Mouse (Mus musculus): Measurements from ENCODE around the gene Ptprk. TPM values are rescaled to one million over a fixed set of nuclear protein-coding genes. Genes with fewer than 3 reads are reported as not detected.

The Ptprk gene
- polyA plus RNA-seq, 2 experiments = 21.4 to 25.2 TPM

- Histone ChIP-seq H3K27me3 (ENCODE audit: control insufficient read depth, insufficient read depth, low read length) (no peaks in the 10 kb centered on the region), H3K4me3 (replicated peaks; ENCODE audit: low read length) (no peak overlapping the region), H3K36me3 (ENCODE audit: control insufficient read depth, insufficient read depth, low read length) (no peaks in the 10 kb centered on the region), H3K9me3 (ENCODE audit: control insufficient read depth, low read length) (no peaks in the 10 kb centered on the region), H3K4me1 (ENCODE audit: control insufficient read depth, insufficient read depth, low read length) (peaks cover 10% of the 10 kb centered on the region), H3K9ac (ENCODE audit: low read depth, low read length, severe bottlenecking) (no peak overlapping the region), H3K4me2 (replicated peaks; ENCODE audit: low read depth, low read length, severe bottlenecking) (no peak overlapping the region), H3K27ac (replicated peaks; ENCODE audit: low read depth, low read length) (no peak overlapping the region)
- no peak for TF ChIP-seq POLR2A (IDR thresholded peaks at IDR 0.05; ENCODE audit: borderline replicate concordance, extremely low read depth, insufficient read depth, insufficient read length)
- 42% methylated on average over 6 of the region's 6 CpGs for WGBS
- ATAC-seq (ENCODE audit: low FRiP score, low read depth) = no peak
- DNase-seq (ENCODE audit: low spot score) = peak; percentile 21
Observed at GRCm38 (mm10) chr10:28184675-28185074, 110.1 kb downstream of the Ptprk start.

- ATAC-seq (ENCODE audit: low FRiP score, low read depth) (peak; percentile 41; the same call in 1 of the 2 replicates), DNase-seq (ENCODE audit: low spot score) (no peak)
- WGBS = 30% methylated on average over 4 of the region's 4 CpGs
- H3K4me2 ChIP-seq (replicated peaks; ENCODE audit: low read depth, low read length, severe bottlenecking) = no peak overlapping the region
- H3K36me3 ChIP-seq (ENCODE audit: control insufficient read depth, insufficient read depth, low read length) = no peaks in the 10 kb centered on the region
- H3K9me3 ChIP-seq (ENCODE audit: control insufficient read depth, low read length) = no peaks in the 10 kb centered on the region
- no peak overlapping the region for H3K27ac ChIP-seq (replicated peaks; ENCODE audit: low read depth, low read length)
- peaks cover 10% of the 10 kb centered on the region for H3K4me1 ChIP-seq (ENCODE audit: control insufficient read depth, insufficient read depth, low read length)
- no peak overlapping the region for H3K4me3 ChIP-seq (replicated peaks; ENCODE audit: low read length)
- H3K27me3 ChIP-seq (ENCODE audit: control insufficient read depth, insufficient read depth, low read length) = no peaks in the 10 kb centered on the region
- no peak for TF ChIP-seq POLR2A (IDR thresholded peaks at IDR 0.05; ENCODE audit: borderline replicate concordance, extremely low read depth, insufficient read depth, insufficient read length)
- no peak overlapping the region for H3K9ac ChIP-seq (ENCODE audit: low read depth, low read length, severe bottlenecking)
Observed at GRCm38 (mm10) chr10:28185326-28185725, 110.7 kb downstream of the Ptprk start.

GRCm38 (mm10) chr10:28186018-28186800 is 111.6 kb downstream of the Ptprk start:
- H3K9me3 ChIP-seq (ENCODE audit: control insufficient read depth, low read length) = no peaks in the 10 kb centered on the region
- no peak overlapping the region for H3K9ac ChIP-seq (ENCODE audit: low read depth, low read length, severe bottlenecking)
- no peak overlapping the region for H3K27ac ChIP-seq (replicated peaks; ENCODE audit: low read depth, low read length)
- H3K27me3 ChIP-seq (ENCODE audit: control insufficient read depth, insufficient read depth, low read length) = no peaks in the 10 kb centered on the region
- no peak overlapping the region for H3K4me3 ChIP-seq (replicated peaks; ENCODE audit: low read length)
- H3K4me2 ChIP-seq (replicated peaks; ENCODE audit: low read depth, low read length, severe bottlenecking) = no peak overlapping the region
- 52% methylated on average over 4 of the region's 4 CpGs for WGBS
- TF ChIP-seq POLR2A (IDR thresholded peaks at IDR 0.05; ENCODE audit: borderline replicate concordance, extremely low read depth, insufficient read depth, insufficient read length) = no peak
- H3K36me3 ChIP-seq (ENCODE audit: control insufficient read depth, insufficient read depth, low read length) = no peaks in the 10 kb centered on the region
- peaks cover 10% of the 10 kb centered on the region for H3K4me1 ChIP-seq (ENCODE audit: control insufficient read depth, insufficient read depth, low read length)
- DNase-seq (ENCODE audit: low spot score) = peak; percentile 22
- ATAC-seq (ENCODE audit: low FRiP score, low read depth) = no peak

DNA sequence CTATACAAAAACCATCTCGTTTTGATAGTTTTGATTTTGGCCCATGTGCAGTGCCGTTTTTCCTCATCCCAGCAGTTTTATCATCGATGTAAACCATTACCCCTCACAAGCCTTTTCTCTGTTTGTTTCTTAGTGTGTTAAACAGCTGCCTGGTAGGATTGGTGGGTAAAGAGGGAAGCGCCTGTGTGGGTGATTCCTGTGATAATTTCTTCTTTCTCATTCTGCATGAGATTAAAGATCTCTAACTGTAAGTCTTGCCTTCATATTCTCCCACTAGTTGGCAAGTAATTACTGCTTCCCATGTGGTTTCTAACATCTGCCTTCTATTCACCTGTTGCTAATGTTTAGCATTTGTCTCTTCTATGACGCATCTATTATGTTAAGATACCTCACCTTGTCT is 116.8 kb downstream of the Ptprk start:
- DNase-seq (ENCODE audit: low spot score) (no peak), ATAC-seq (ENCODE audit: low FRiP score, low read depth) (no peak)
- Histone ChIP-seq H3K27me3 (ENCODE audit: control insufficient read depth, insufficient read depth, low read length) (no peaks in the 10 kb centered on the region), H3K36me3 (ENCODE audit: control insufficient read depth, insufficient read depth, low read length) (no peaks in the 10 kb centered on the region), H3K4me2 (replicated peaks; ENCODE audit: low read depth, low read length, severe bottlenecking) (no peak overlapping the region), H3K9ac (ENCODE audit: low read depth, low read length, severe bottlenecking) (no peak overlapping the region), H3K9me3 (ENCODE audit: control insufficient read depth, low read length) (no peaks in the 10 kb centered on the region), H3K4me1 (ENCODE audit: control insufficient read depth, insufficient read depth, low read length) (no peaks in the 10 kb centered on the region), H3K27ac (replicated peaks; ENCODE audit: low read depth, low read length) (no peak overlapping the region), H3K4me3 (replicated peaks; ENCODE audit: low read length) (no peak overlapping the region)
- no peak for TF ChIP-seq POLR2A (IDR thresholded peaks at IDR 0.05; ENCODE audit: borderline replicate concordance, extremely low read depth, insufficient read depth, insufficient read length)
- WGBS = 89% methylated on average over 5 of the region's 5 CpGs

GRCm38 (mm10) chr10:28193630-28194029 is 119.0 kb downstream of the Ptprk start:
- DNase-seq (ENCODE audit: low spot score) = no peak
- H3K9me3 ChIP-seq (ENCODE audit: control insufficient read depth, low read length) = no peaks in the 10 kb centered on the region
- no peak for TF ChIP-seq POLR2A (IDR thresholded peaks at IDR 0.05; ENCODE audit: borderline replicate concordance, extremely low read depth, insufficient read depth, insufficient read length)
- ATAC-seq (ENCODE audit: low FRiP score, low read depth) = no peak
- no peak overlapping the region for H3K4me3 ChIP-seq (replicated peaks; ENCODE audit: low read length)
- no peaks in the 10 kb centered on the region for H3K27me3 ChIP-seq (ENCODE audit: control insufficient read depth, insufficient read depth, low read length)
- H3K4me2 ChIP-seq (replicated peaks; ENCODE audit: low read depth, low read length, severe bottlenecking) = no peak overlapping the region
- H3K27ac ChIP-seq (replicated peaks; ENCODE audit: low read depth, low read length) = no peak overlapping the region
- H3K36me3 ChIP-seq (ENCODE audit: control insufficient read depth, insufficient read depth, low read length) = no peaks in the 10 kb centered on the region
- WGBS = 73% methylated on average over 5 of the region's 5 CpGs
- no peak overlapping the region for H3K9ac ChIP-seq (ENCODE audit: low read depth, low read length, severe bottlenecking)
- no peaks in the 10 kb centered on the region for H3K4me1 ChIP-seq (ENCODE audit: control insufficient read depth, insufficient read depth, low read length)
